Mouse (Mus musculus): ENCODE measurements around the gene Usp7.
A peak's percentile ranks its signal among the peaks of the same experiment; 100 is the strongest.
"Not testable (repeated sequence)": the region's sequence is repeated elsewhere in the genome, so short reads cannot be mapped to it uniquely, and the experiment has no call there.

Usp7 gene

DNA sequence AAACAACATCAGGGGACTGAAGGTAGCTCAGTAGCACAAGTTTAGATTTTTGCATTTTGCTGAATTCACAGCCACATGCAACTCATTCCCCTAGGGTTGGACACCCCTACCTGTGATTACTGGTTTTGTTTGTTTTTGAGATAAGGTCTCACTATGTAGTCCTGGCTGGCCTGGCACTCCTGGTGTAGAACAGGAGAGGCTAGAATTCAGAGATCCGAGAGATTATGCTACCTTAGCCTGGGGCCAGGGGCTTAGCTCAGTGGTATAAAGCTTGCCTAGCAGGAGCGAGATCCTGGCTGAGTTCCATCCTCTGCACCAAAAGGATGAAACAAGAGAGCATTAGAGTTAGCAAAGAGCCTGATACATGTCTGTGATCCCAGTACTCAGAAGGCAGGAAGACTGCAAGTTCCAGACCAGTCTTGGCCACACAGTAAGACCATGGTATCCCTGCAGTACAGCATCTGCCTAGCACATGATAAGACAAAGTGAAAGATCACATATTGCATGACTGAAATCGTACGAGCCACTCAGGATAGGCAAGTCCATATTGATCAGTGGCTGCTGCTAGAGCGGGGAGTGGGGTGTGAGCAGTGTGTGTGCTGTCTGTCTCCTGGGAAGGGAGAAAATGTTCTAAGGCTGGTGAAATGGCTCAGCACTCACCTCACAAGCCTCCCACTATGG, 40.4 kb downstream of the Usp7 start:
- DNase-seq (ENCODE audit: low spot score): no peak

- no peak for DNase-seq (ENCODE audit: low spot score)
Observed at GRCm38 (mm10) chr16:8748904-8749303, 43.2 kb downstream of the Usp7 start.

- no peak for DNase-seq (ENCODE audit: low spot score)
Observed at GRCm38 (mm10) chr16:8748175-8748846, 43.8 kb downstream of the Usp7 start.

DNA sequence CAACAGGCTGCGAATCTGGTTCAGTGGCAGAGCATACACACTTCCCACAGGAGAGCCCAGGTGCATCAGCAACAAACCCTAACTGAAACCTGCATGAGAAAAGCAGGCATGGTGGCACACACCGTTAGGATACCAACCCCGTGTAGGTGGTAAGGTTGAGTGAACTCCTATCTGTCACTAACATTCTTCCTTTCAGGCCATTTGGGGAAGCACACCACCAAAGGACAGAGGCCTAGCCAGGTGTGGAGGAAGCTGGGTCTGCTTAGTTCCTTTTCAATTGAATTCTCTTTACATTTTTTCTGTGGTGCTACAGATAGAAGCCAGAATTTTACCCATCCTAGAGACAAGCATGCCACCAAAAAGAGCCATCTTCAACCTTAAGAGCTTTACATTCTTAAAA, 44.3 kb downstream of the Usp7 start:
- no peak for DNase-seq (ENCODE audit: low spot score)

DNA sequence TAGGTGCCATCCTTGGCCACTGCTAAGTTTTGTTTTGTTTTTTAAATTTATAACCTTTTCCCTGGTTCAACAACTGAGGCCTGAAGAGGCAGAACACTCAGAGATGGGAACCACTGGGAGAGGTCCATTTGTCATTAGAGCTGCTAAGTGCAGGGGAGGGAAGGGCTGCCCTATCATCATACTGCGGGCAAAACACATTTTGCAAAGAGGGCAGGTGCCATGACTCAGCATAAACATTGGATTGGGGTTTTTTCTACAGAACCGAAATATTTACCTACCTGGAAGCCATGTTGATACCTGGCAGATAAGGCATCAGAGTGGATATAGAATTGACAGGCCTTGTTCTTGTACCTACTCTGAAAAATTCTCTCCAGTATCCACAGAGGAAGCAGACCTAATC, 45.6 kb downstream of the Usp7 start:
- DNase-seq (ENCODE audit: low spot score): no peak

DNA sequence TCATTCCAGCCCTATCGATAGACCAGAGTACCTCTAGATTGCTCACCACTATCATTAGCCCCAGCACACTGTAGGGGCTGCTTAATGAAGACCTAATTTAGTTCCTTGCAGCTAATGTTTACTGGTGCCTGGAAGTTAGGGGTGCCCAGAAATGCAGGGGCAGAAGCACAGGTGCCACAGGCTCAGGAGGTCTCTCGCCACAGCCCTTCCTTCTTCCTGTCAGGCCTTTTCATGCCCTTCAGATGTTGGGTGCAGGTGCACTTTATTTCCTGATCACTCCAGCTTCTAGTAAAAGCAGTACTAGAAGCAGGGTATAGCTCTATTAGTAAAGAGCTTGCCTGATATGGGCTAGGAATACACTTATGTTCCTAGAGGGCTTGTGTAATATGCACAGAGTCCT, 46.4 kb downstream of the Usp7 start:
- DNase-seq (ENCODE audit: low spot score): no peak

- DNase-seq (ENCODE audit: low spot score): no peak
Observed at GRCm38 (mm10) chr16:8743989-8744388, 48.1 kb downstream of the Usp7 start.

GRCm38 (mm10) chr16:8741697-8742096, 50.4 kb downstream of the Usp7 start:
- no peak for DNase-seq (ENCODE audit: low spot score)

GRCm38 (mm10) chr16:8741110-8741509, 51.0 kb downstream of the Usp7 start:
- DNase-seq (ENCODE audit: low spot score): no peak

GRCm38 (mm10) chr16:8738542-8739514, 53.3 kb downstream of the Usp7 start:
- DNase-seq (ENCODE audit: low spot score): peak; percentile 53

DNA sequence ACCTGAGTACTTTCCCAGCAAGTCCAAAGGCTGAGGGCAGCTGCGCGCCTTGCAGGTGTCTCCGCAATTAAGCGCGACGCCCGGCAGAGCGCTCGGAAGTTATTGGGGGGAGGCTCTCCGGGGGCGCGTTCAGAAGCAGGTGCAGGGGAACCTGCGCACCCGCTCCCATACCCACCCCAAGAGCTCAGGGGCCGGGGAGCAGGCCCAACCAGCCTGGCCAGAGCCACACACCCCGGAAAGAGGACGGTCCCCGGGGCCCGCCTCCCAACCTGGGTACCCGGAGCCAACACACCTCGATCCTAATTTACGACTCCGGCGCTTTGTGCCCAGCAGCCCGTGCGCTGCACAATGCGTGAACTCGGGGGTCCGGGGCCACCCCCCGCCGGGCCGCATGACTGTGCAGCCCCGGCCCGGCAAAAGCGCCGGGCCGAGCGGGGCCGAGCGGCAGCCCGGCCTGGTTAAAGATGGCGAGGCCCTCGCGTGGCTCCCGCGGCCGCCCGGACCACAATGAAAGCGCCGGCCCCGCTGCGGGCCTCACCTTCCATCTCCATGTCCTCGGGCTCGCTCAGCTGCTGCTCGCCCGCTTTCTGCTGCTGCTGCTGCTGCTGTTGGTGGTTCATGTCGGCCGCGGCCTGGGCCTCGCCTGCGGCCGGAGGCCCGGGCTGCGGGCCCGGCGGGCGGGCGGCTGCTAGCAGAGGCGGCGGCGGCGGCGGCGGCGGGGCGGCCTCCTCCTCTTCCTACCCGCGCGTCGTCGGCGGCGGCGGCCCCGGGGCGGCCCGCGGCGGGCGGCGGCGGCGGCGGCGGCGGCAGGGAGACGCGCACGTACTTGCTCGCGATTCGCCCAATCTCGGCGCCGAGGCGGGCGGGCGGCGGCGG, 54.2 kb downstream of the Usp7 start:
- no peak for DNase-seq (ENCODE audit: low spot score)

DNA sequence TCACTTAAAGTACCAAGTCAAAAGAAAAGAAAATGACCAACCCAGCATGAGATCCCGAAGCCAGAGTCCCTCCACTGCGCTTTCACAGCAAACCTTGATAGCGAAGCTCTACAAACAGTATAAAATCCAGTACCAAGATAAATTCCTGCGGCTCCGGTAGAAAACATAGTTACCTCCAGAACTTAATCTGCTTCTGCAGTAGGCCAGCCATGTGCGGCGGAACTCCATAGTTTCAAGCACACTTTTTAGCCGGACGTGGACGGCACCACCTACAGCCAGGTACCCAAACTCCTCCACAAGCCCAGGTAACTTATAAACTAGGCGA, 54.8 kb downstream of the Usp7 start:
- no peak for DNase-seq (ENCODE audit: low spot score)

- DNase-seq (ENCODE audit: low spot score): no peak
Observed at GRCm38 (mm10) chr16:8736757-8737156, 55.4 kb downstream of the Usp7 start.

DNA sequence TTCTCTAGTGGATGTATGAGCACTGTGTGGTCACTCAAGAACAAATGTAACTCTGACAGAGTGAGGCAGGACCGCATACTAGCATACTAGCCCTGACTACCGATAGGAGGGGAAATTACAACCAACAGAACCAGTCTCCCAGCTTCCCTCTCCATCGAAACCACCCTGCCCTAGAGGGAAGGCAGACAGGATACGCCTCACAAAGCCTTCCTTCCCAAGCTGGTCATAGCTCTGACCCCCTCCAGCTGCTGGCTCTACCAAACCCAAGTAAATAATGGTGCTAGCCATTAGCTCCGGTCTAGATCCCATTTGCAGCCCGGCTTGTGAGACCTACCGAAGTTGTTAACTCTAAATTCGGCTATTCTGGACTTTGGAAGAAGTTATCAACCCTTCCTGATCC, 56.1 kb downstream of the Usp7 start:
- DNase-seq (ENCODE audit: low spot score): no peak

GRCm38 (mm10) chr16:8734693-8735092, 57.4 kb downstream of the Usp7 start:
- DNase-seq (ENCODE audit: low spot score): no peak

DNA sequence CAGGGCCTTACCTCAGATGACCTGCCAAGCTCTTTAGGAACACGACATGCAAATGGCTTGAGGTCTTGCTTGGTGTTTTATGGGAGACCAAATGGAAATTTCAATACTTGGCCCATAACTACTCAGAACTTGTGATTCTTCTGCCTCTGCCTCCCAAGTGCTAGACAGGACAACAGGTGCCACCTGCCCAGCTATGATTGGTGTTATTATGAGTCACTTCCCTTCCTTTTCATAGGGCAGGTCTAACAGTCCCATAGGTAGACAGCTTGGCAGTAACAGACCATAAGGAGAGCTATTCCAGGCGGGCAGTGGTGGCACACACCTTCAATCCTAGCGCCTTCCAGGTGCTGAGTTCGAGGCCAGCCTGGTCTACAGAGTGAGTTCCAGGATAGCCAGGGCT, 58.5 kb downstream of the Usp7 start:
- DNase-seq (ENCODE audit: low spot score): no peak

- DNase-seq (ENCODE audit: low spot score): not testable (repeated sequence)
Observed at GRCm38 (mm10) chr16:8732450-8732849, 59.7 kb downstream of the Usp7 start.

DNA sequence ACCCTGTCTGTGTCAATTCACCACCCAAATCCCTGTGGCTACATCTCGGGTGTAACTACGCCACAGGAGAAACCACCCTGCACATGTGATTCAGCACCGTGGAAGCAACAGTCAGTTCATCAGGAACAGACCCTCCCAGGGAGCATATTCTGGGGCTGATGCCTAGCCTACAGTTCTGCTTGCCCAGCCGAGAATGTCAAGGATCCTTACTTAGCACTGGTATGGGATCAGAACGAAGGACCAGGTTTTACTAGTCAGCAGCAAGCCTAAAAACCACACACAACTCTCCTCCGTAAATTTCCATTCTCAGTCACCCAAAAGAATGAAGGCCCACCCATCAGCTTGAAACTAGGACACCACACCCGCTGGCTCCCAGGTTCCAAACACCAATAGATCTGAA, 60.5 kb downstream of the Usp7 start:
- no peak for DNase-seq (ENCODE audit: low spot score)

GRCm38 (mm10) chr16:8728111-8728748, 63.9 kb downstream of the Usp7 start:
- DNase-seq (ENCODE audit: low spot score): no peak

GRCm38 (mm10) chr16:8725807-8726206, 66.3 kb downstream of the Usp7 start:
- no peak for DNase-seq (ENCODE audit: low spot score)

- DNase-seq (ENCODE audit: low spot score): no peak
Observed at GRCm38 (mm10) chr16:8724031-8724430, 68.1 kb downstream of the Usp7 start.

All from layer of hippocampus, adult 9-10 months (tissue).